Comparison of ENCODE assay signal across 7 mouse cellular contexts in genomic region chr5:139932595-139933271, GRCm38 (mm10). TPM values are rescaled to one million over a fixed set of nuclear protein-coding genes. Genes with fewer than 3 reads are reported as not detected.
A peak's percentile ranks its signal among the peaks of the same experiment; 100 is the strongest.
DNase-seq lines count a peak whose midpoint lies in the region; ATAC-seq lines count a peak whose summit lies in the region.

No protein-coding gene starts in this region.

- WGBS in hindbrain, embryonic 16.5 days = 29% methylated on average over 13 of the region's 13 CpGs
- 35% methylated on average over 13 of the region's 13 CpGs for WGBS in midbrain, embryonic 13.5 days

- H3K9me3 ChIP-seq in hindbrain, embryonic 16.5 days (ENCODE audit: control insufficient read depth, low read length) = no peaks in the 10 kb centered on the region
- H3K9me3 ChIP-seq in midbrain, embryonic 13.5 days = no peaks in the 10 kb centered on the region

- H3K9ac ChIP-seq in hindbrain, embryonic 16.5 days (ENCODE audit: low read depth, low read length) = no peak overlapping the region
- H3K9ac ChIP-seq in midbrain, embryonic 13.5 days (replicated peaks) = no peak overlapping the region

- H3K4me1 ChIP-seq in hindbrain, embryonic 16.5 days (ENCODE audit: control insufficient read depth, insufficient read depth, low read depth, low read length) = peaks cover 24% of the 10 kb centered on the region
- peaks cover 30% of the 10 kb centered on the region for H3K4me1 ChIP-seq in midbrain, embryonic 13.5 days (replicated peaks)

- peak; percentile 36 for ATAC-seq in CD4-positive, CD25-positive, alpha-beta regulatory T cell, adult 4 months
- peak; percentile 67 for ATAC-seq in hindbrain, embryonic 16.5 days
- ATAC-seq in midbrain, embryonic 13.5 days = peak; percentile 66

- H3K27ac ChIP-seq in hindbrain, embryonic 16.5 days (ENCODE audit: low read depth, low read length) = no peak overlapping the region
- peak overlapping the region; percentile 26 for H3K27ac ChIP-seq in midbrain, embryonic 13.5 days

- H3K4me3 ChIP-seq in hindbrain, embryonic 16.5 days (ENCODE audit: low read length) = no peak overlapping the region
- no peak overlapping the region for H3K4me3 ChIP-seq in midbrain, embryonic 13.5 days (replicated peaks)

- H3K27me3 ChIP-seq in hindbrain, embryonic 16.5 days (replicated peaks; ENCODE audit: control insufficient read depth, insufficient read depth, low read length) = no peaks in the 10 kb centered on the region
- 0 out of 2 replicates have a peak, but pooled peaks cover 3% of the 10 kb centered on the region for H3K27me3 ChIP-seq in midbrain, embryonic 13.5 days

- DNase-seq in R1 (ENCODE audit: low read depth, low spot score) = peak; percentile 94
- peak; percentile 36 for DNase-seq in fibroblast of lung, adult 2 months (ENCODE audit: low read depth)
- peak; percentile 71 to 75 for DNase-seq in left cerebral cortex, adult 9 months (ENCODE audit: low spot score in 2 of 2)
- peak; percentile 44 for DNase-seq in telencephalon, adult 2 months (ENCODE audit: low read depth, low spot score)

- no peaks in the 10 kb centered on the region for H3K36me3 ChIP-seq in hindbrain, embryonic 16.5 days (ENCODE audit: control insufficient read depth, insufficient read depth, low read length)
- no peaks in the 10 kb centered on the region for H3K36me3 ChIP-seq in midbrain, embryonic 13.5 days

- H3K4me2 ChIP-seq in hindbrain, embryonic 16.5 days (ENCODE audit: low read length) = no peak overlapping the region
- peak overlapping the region; percentile 28 for H3K4me2 ChIP-seq in midbrain, embryonic 13.5 days (replicated peaks)

RNA-seq across cellular contexts. Expression of gene Elfn1, which starts 25.0 kb away (rescaled TPM):
- not detected for polyA plus RNA-seq in CD4-positive, CD25-positive, alpha-beta regulatory T cell, adult 4 months (2017; shearing (Covaris generic))
- 2.8 and 3.7 TPM in 2 replicates for polyA plus RNA-seq in hindbrain, embryonic 16.5 days (2015; fragmentation: Nextera tagmentation; extraction: Ambion mirVana)
- 0.80 and 1.1 TPM in 2 replicates for polyA plus RNA-seq in midbrain, embryonic 13.5 days (2015; fragmentation: Nextera tagmentation; extraction: Ambion mirVana)

Comparison
In these comparisons a context has a peak if more than half of its experiments do, and no peak if none do; other contexts are left out.
1. DNase-seq: peak in every context shown above with its lines; median percentile 94 in R1; 73 in left cerebral cortex, adult 9 months; 44 in telencephalon, adult 2 months; 36 in fibroblast of lung, adult 2 months.